Mouse (Mus musculus) layer of hippocampus, adult 11-12 months (tissue): ENCODE measurements at regions not wholly inside any gene's neighbourhood (a gene's known extent, or its start where the extent isn't known, plus 50 kb on each side); places are given as distances from the start of the nearest gene placed in this dataset.

Experiments
- DNase-seq: peaks from one replicate; pipeline ENCODE4 v3.0.0; 2022; ENCODE audit warnings: low spot score

- DNase-seq: no peak
Observed at GRCm38 (mm10) chr5:73928691-73929090, 139.5 kb downstream of the Usp46 start.

GRCm38 (mm10) chr5:73930205-73930604, 138.0 kb downstream of the Usp46 start:
- no peak for DNase-seq

GRCm38 (mm10) chr5:73937799-73938198, 130.4 kb downstream of the Usp46 start:
- no peak for DNase-seq

- no peak for DNase-seq
Observed at GRCm38 (mm10) chr5:73938450-73938849, 129.8 kb downstream of the Usp46 start.

- DNase-seq: no peak
Observed at GRCm38 (mm10) chr5:73942950-73943349, 125.3 kb downstream of the Usp46 start.

- DNase-seq: no peak
Observed at GRCm38 (mm10) chr5:73945671-73946070, 122.6 kb downstream of the Usp46 start.

GRCm38 (mm10) chr5:73946164-73946563, 122.1 kb downstream of the Usp46 start:
- no peak for DNase-seq

- DNase-seq: no peak
Observed at GRCm38 (mm10) chr5:73948031-73948899, 120.0 kb downstream of the Usp46 start.
